Mouse (Mus musculus) hematopoietic stem cell, adult 5-6 weeks (primary cell): Measurements from ENCODE around the gene Kif26b. TPM values are rescaled to one million over a fixed set of nuclear protein-coding genes. Genes with fewer than 3 reads are reported as not detected.

Experiments used
- ATAC-seq, 2 experiments: fragments of 125-278 bp in 1 of 2; replicated peaks in 1 of 2; 2 replicates each; pipeline ENCODE4 v1.8.0; 2016 to 2017; ENCODE audit warnings: inconsistent platforms in 2 of 2, mild to moderate bottlenecking in 2 of 2, moderate number of reproducible peaks in 2 of 2, low read depth in 1 of 2, moderate TSS enrichment in 1 of 2; ENCODE audit not compliant: low FRiP score in 2 of 2, poor library complexity in 2 of 2, severe bottlenecking in 2 of 2, insufficient read depth in 1 of 2, low TSS enrichment in 1 of 2
- total RNA-seq: library from RNA; stranded (forward); fragments of 172-1452, 232-1000 nt; gene quantifications from 2 replicates; pipeline ENCODE4 v1.2.3, GENCODE M21; 2017

Gene Kif26b
- total RNA-seq, 1 experiment from 2014 or later = 0.25 TPM

- ATAC-seq = no peak
Measured at GRCm38 (mm10) chr1:178824871-178825270, 295.9 kb downstream of the Kif26b start.

DNA sequence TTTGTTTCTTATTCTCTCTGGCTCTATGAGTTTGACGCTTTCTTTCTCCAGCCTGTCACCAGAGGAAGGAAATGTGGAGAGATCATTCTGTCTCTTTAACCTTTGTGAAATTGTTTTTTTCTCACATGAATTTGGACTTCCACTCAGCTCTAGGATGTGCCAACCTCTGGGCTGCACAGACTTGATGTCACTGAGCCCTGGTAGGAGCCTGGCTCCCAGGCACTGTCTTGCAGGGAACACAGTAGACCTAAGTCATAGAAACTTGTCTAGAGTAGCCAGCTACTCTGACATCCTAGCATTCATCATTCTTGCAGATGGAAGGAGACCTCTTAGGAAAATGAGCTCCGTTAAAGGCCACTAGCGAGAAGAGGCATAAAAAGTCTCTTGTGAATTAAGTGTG, 298.3 kb downstream of the Kif26b start:
- ATAC-seq = no peak

- ATAC-seq = no peak
Measured at GRCm38 (mm10) chr1:178829456-178829855, 300.5 kb downstream of the Kif26b start.

DNA sequence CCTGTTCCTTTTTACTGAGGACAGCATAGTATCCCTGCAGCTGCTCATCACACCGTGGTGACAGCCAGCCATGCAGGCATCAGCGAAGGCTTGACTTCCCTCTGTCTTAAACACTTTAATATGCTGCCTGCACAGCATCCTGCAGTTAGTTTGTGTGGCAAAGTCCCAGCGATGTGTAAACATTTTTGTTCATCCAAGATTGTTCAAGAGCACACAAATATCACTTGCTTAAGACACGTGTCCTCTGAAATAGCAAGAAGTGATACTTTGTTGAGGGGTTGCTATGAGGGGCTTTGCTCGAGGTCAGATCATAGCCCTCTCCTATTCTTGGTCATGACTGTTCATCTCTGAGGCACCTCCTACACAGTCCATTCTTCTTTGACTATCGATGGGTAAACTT, 303.6 kb downstream of the Kif26b start:
- ATAC-seq = no peak

GRCm38 (mm10) chr1:178835805-178836204, 306.9 kb downstream of the Kif26b start:
- ATAC-seq = no peak

- no peak for ATAC-seq
Measured at GRCm38 (mm10) chr1:178836998-178837397, 308.1 kb downstream of the Kif26b start.

DNA sequence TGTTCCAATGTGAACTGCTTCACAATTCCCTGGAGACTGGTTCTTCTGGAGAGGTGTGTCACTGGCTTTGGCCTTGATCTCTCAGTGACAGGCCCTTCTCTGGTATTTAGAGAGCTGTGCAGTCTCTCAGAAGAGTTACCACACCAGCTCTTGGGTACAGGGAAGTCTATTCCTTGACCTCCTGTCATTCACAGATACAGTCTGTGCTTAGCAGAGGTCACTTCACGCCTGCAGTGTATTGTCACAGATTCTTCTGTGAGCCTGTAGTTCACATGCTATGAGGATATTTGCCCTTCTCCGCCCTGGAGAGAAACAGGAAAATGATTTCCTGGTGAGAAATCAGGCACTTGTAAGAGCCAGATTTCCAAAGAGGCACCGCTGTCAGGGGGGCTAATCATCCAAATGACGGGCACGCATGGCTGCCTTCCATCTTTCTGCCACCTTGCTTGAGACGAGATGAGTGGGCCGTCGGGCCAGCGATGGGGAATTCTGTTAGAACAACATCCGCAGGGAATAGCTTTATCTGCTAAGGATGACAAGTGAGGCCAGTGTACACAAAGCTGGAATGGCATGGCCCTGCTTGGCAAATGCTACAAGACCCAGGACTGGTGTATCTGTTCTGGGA, 309.9 kb downstream of the Kif26b start:
- no peak for ATAC-seq

GRCm38 (mm10) chr1:178840311-178840710, 311.4 kb downstream of the Kif26b start:
- ATAC-seq = peak; percentile 78 to 87

GRCm38 (mm10) chr1:178844839-178845238, 315.9 kb downstream of the Kif26b start:
- no peak for ATAC-seq

DNA sequence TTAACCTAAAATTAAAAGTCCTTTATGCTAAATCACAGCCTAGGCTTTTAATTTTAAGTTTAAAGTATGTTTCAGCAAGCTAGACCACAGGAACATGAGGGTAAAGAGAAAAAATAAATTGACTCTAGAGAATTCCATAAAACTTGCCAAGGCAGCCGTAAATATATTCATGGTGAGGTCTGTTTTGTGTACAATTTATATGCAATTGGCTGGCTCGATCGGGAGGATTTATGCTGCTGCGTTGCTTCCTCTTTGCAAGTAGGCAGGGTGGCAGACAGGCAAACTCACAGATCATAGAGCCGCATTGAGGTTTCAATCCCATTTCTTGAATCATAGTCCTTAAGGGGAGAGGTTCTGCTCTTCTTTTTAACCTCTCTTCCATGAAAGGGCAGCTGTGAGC, 318.6 kb downstream of the Kif26b start:
- ATAC-seq = no peak

DNA sequence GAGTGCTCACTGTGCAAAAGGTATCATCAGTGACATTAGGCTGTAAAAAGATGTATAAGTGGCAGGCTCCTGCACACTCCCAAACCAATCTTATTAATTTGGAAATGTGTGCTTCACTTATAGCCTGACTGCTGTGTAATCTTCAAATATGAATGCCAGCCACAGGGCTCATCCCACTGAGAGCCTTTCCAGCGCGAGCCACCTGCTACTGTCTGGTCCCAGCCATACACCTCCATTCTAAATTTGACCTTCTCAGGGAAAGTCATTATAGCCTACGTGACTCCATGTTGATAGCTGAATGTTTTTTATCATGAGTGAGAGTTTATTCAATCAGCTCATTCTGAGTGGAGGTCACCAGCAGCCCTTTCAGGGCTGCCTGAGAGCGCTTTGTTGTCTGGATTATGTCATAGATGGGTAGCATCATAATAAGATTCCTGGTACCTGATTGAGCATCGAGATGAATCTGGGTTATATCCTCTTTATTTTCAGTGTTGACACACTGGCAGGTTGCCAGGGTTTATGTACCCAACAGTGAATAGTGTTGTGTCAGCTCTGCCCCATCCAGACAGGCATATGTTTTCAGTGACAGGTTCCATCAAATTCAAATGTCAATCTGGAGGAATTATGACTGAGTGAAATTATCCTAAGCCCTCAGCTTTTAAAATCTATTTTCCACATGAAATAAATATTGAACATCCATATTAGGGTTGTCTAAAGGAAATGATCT, 319.6 kb downstream of the Kif26b start:
- ATAC-seq = no peak

DNA sequence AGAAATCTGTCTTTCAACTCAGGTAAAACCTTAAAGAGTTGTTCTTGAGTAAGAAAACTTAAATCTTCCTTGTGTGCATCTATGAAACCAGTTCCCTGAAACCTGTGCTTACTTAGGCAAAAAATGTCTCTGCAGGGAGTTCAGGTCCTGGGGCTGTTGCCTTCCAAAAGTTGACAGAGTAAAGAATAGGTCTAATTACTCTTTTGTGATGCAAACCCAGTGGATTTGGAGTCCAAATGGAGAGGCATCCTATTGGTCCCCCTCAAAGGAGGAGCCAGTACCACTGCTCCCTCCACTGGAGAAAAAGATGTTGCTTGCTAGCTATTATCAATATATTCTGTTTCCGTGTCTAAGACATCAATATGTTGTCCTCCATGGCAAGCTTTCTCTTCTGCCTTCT, 321.6 kb downstream of the Kif26b start:
- no peak for ATAC-seq

GRCm38 (mm10) chr1:178854936-178855335, 326.0 kb downstream of the Kif26b start:
- ATAC-seq = no peak

DNA sequence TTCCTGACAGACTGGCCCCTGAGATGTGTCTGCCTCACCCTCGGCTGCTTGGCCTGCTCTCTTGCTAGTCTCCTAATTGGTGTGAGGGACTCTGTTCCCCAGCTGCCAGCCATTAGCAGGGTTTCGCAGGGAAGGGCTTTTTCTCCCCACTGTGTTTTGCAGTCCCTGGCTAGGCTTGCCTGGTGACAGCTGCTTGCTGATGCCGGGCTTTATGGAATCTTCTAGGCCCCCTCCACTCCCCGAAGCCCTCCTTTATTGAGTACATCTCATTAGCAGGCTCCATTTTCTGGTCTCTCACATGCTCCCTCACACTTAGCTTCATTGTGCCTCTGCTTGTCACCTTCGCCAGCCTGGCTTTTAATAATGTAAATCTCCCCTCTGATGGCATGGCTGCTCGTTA, 327.0 kb downstream of the Kif26b start:
- ATAC-seq = no peak

- ATAC-seq = no peak
Measured at GRCm38 (mm10) chr1:178860671-178861391, 331.9 kb downstream of the Kif26b start.

- ATAC-seq = no peak
Measured at GRCm38 (mm10) chr1:178861392-178861762, 332.5 kb downstream of the Kif26b start.

DNA sequence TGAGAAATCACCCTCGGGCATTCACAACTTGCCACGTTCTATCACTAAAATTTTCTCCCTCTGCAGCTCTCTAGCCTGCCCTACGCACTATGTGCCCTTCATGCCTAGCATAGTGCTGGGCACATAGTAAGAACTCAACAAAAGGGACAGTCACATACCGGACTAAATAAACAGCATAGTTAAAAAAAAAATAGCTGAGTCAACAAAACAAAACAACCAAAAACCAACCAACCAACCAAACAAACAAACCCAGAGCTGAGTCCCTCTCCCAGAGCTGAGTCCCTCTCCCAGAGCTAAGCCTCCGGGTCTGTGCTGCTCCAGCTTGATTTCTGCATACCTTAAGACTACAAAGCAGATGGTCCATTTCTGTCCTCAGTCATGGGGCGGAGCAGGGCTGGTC, 334.8 kb downstream of the Kif26b start:
- ATAC-seq = no peak

DNA sequence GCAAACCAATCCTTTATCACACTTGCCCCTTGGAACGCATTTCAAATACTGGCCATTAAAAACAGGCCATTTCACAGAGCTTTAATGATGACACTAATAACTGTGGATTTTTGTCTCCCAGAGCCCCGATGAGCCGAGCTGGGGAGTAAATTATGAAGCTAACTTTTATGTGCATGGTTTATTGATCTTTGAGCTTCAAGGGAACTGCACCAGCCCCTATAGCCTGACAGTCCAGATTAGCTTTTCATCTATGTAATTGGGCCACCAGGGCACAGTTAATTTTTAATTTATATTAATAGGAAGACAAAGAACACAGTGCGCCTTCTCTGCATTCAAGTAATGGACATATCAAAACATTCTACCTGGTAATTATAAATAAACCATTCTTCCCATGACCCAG, 335.4 kb downstream of the Kif26b start:
- no peak for ATAC-seq
